Mouse (Mus musculus) heart, embryonic 16.5 days (tissue): ENCODE measurements at regions not wholly inside any gene's neighbourhood (a gene's known extent, or its start where the extent isn't known, plus 50 kb on each side); places are given as distances from the start of the nearest gene placed in this dataset.
A peak's percentile ranks its signal among the peaks of the same experiment; 100 is the strongest.

Experiments used
- ATAC-seq: fragments of 200-750 bp; cut with Nextera tagmentation; replicated peaks from 2 replicates; pipeline ENCODE4 v1.8.0; 2017; ENCODE audit warnings: moderate number of reproducible peaks; ENCODE audit not compliant: insufficient read depth, low FRiP score; ENCODE audit errors: extremely low read depth
- H3K27ac ChIP-seq: fragments of 300-500 bp; sonication (generic); 2 replicates; pipeline ENCODE4 v1.5.1; 2014; ENCODE audit warnings: mild to moderate bottlenecking, low read length, control low read depth, moderate library complexity
- H3K27me3 ChIP-seq: fragments of 300-500 bp; sonication (generic); 2 replicates; pipeline ENCODE4 v1.6.1; 2014; ENCODE audit warnings: low read length, mixed read lengths; ENCODE audit not compliant: control insufficient read depth, insufficient read depth
- H3K36me3 ChIP-seq: fragments of 300-500 bp; sonication (generic); 2 replicates; pipeline ENCODE4 v1.6.1; 2014; ENCODE audit not compliant: control insufficient read depth, insufficient read depth
- H3K4me1 ChIP-seq: fragments of 300-500 bp; sonication (generic); 2 replicates; pipeline ENCODE4 v1.6.1; 2014; ENCODE audit warnings: low read length, mixed read lengths; ENCODE audit not compliant: control insufficient read depth, insufficient read depth
- H3K4me2 ChIP-seq: fragments of 300-500 bp; sonication (generic); 2 replicates; pipeline ENCODE4 v1.6.1; 2014; ENCODE audit warnings: low read depth, mild to moderate bottlenecking, control low read depth, low read length
- H3K4me3 ChIP-seq: fragments of 300-500 bp; sonication (generic); 2 replicates; pipeline ENCODE4 v1.5.1; 2014; ENCODE audit warnings: mild to moderate bottlenecking, control low read depth, low read length
- H3K9ac ChIP-seq: fragments of 300-500 bp; sonication (generic); 2 replicates; pipeline ENCODE4 v1.6.1; 2014; ENCODE audit warnings: low read length, control low read depth
- H3K9me3 ChIP-seq: fragments of 300-500 bp; sonication (generic); replicated peaks from 2 replicates; pipeline ENCODE4 v1.6.1; 2016; ENCODE audit warnings: low read length; ENCODE audit not compliant: control insufficient read depth
- WGBS: fragments of 180-500 bp; shearing (Covaris S2); extraction: QIAGEN DNeasy Blood & Tissue Kit; methylation state at CpG from one replicate; pipeline ENCODE4 v1.1.7; 2014; 5-methylcytosine and 5-hydroxymethylcytosine counted together

- H3K4me3 ChIP-seq: no peak overlapping the region
- H3K27me3 ChIP-seq: no peaks in the 10 kb centered on the region
- ATAC-seq: no peak
- no peak overlapping the region for H3K9ac ChIP-seq
- H3K27ac ChIP-seq: no peak overlapping the region
- WGBS: 49% methylated on average over 3 of the region's 3 CpGs
- H3K4me2 ChIP-seq: no peak overlapping the region
- no peaks in the 10 kb centered on the region for H3K36me3 ChIP-seq
- H3K4me1 ChIP-seq: no peaks in the 10 kb centered on the region
- H3K9me3 ChIP-seq: no peaks in the 10 kb centered on the region
These were observed 81.3 kb upstream of the Onecut1 start for GRCm38 (mm10) chr9:74780419-74780818.

GRCm38 (mm10) chr9:74793394-74793793, 68.3 kb upstream of the Onecut1 start:
- no peaks in the 10 kb centered on the region for H3K36me3 ChIP-seq
- no peaks in the 10 kb centered on the region for H3K4me1 ChIP-seq
- no peaks in the 10 kb centered on the region for H3K9me3 ChIP-seq
- WGBS: 73% methylated on average over 1 of the region's 1 CpGs
- H3K4me2 ChIP-seq: no peak overlapping the region
- H3K27me3 ChIP-seq: no peaks in the 10 kb centered on the region; the same call in 1 of the 2 replicates
- no peak overlapping the region for H3K27ac ChIP-seq
- no peak overlapping the region for H3K9ac ChIP-seq
- ATAC-seq: no peak
- H3K4me3 ChIP-seq: no peak overlapping the region

- H3K27ac ChIP-seq: no peak overlapping the region
- WGBS: 37% methylated on average over 4 of the region's 4 CpGs
- no peak overlapping the region for H3K9ac ChIP-seq
These were observed 65.7 kb upstream of the Onecut1 start for GRCm38 (mm10) chr9:74795994-74796393.

GRCm38 (mm10) chr9:74797272-74797844, 64.4 kb upstream of the Onecut1 start:
- Histone ChIP-seq H3K4me1 (no peaks in the 10 kb centered on the region), H3K27me3 (no peaks in the 10 kb centered on the region; the same call in 1 of the 2 replicates), H3K4me3 (no peak overlapping the region), H3K9ac (no peak overlapping the region), H3K36me3 (no peaks in the 10 kb centered on the region), H3K4me2 (no peak overlapping the region), H3K27ac (no peak overlapping the region), H3K9me3 (no peaks in the 10 kb centered on the region)
- no peak for ATAC-seq
- WGBS: 72% methylated on average over 5 of the region's 5 CpGs

More at GRCm38 (mm10) chr9:74795994-74796393, 65.7 kb upstream of the Onecut1 start:
- H3K27me3 ChIP-seq: no peaks in the 10 kb centered on the region; the same call in 1 of the 2 replicates
- H3K4me2 ChIP-seq: no peak overlapping the region
- no peaks in the 10 kb centered on the region for H3K9me3 ChIP-seq
- ATAC-seq: no peak
- no peaks in the 10 kb centered on the region for H3K36me3 ChIP-seq
- no peak overlapping the region for H3K4me3 ChIP-seq
- H3K4me1 ChIP-seq: no peaks in the 10 kb centered on the region

GRCm38 (mm10) chr9:74801091-74801490, 60.6 kb upstream of the Onecut1 start:
- no peaks in the 10 kb centered on the region for H3K4me1 ChIP-seq
- 65% methylated on average over 4 of the region's 4 CpGs for WGBS
- no peaks in the 10 kb centered on the region for H3K9me3 ChIP-seq
- H3K27me3 ChIP-seq: no peaks in the 10 kb centered on the region; the same call in 1 of the 2 replicates
- H3K36me3 ChIP-seq: no peaks in the 10 kb centered on the region
- H3K9ac ChIP-seq: no peak overlapping the region
- no peak for ATAC-seq
- no peak overlapping the region for H3K4me2 ChIP-seq
- no peak overlapping the region for H3K27ac ChIP-seq
- H3K4me3 ChIP-seq: no peak overlapping the region

- H3K4me1 ChIP-seq: peaks cover 8% of the 10 kb centered on the region
- H3K27me3 ChIP-seq: peaks cover 9% of the 10 kb centered on the region; the same call in 1 of the 2 replicates
- H3K36me3 ChIP-seq: no peaks in the 10 kb centered on the region
- H3K4me3 ChIP-seq: no peak overlapping the region
- 30% methylated on average over 8 of the region's 8 CpGs for WGBS
- no peak overlapping the region for H3K27ac ChIP-seq
- no peaks in the 10 kb centered on the region for H3K9me3 ChIP-seq
- no peak for ATAC-seq
- H3K9ac ChIP-seq: no peak overlapping the region
- peak overlapping the region; percentile 42 for H3K4me2 ChIP-seq
These were observed 50.3 kb upstream of the Onecut1 start for GRCm38 (mm10) chr9:74811437-74811836.
